Mouse (Mus musculus) left cerebral cortex, postnatal 25 days (tissue): ENCODE measurements around the gene Zmym1. TPM values are rescaled to one million over a fixed set of nuclear protein-coding genes. Genes with fewer than 3 reads are reported as not detected.

Source experiments
- total RNA-seq, 2 experiments: library from RNA; stranded (reverse); gene quantifications; 2 replicates each; pipeline ENCODE4 v1.2.3; 2021

The Zmym1 gene
- total RNA-seq, 2 experiments from 2014 or later = 13.4 to 16.5 TPM

Other genes starting within 250 kb of the Zmym1 start
- 10 to 100 TPM; 41.8 to 51.8 TPM for gene Zmym4, start 93.0 kb downstream of the Zmym1 start, total RNA-seq
- gene Sfpq, start 39.8 kb downstream of the Zmym1 start, total RNA-seq = 100 to 1,000 TPM; 241 to 253 TPM
- gene Zmym6, start 16.2 kb upstream of the Zmym1 start, total RNA-seq = 10 to 100 TPM; 27.1 to 38.9 TPM
- 1 to 10 TPM; 2.5 to 3.4 TPM for gene Tmem35b, start 62.5 kb upstream of the Zmym1 start, total RNA-seq
- gene Dlgap3, start 108.1 kb upstream of the Zmym1 start, total RNA-seq = 100 to 1,000 TPM; 396 to 399 TPM
- gene Smim12, start 182.6 kb upstream of the Zmym1 start, total RNA-seq = 10 to 100 TPM; 55.2 to 55.3 TPM